21 mouse cellular contexts compared by ENCODE assay signal in genomic region chr19:32234717-32235434, GRCm38 (mm10).
A peak's percentile ranks its signal among the peaks of the same experiment; 100 is the strongest.
DNase-seq lines count a peak whose midpoint lies in the region; ATAC-seq and TF ChIP-seq lines count a peak whose summit lies in the region.
"Had no signal": no experiment of that assay in that cellular context is flagged by ENCODE, and none has a peak within 500 bp of the region (broad histone marks: within the 10 kb centered on the region; RNA-seq: fewer than 3 reads in every experiment).

No protein-coding gene starts in this region.

- H3K9me3 ChIP-seq in embryonic facial prominence, embryonic 11.5 days (replicated peaks; ENCODE audit: control insufficient read depth, low read length), result no peaks in the 10 kb centered on the region
- no peaks in the 10 kb centered on the region for H3K9me3 ChIP-seq in limb, embryonic 12.5 days
- H3K9me3 ChIP-seq: hindbrain, embryonic 10.5 days; midbrain, embryonic 12.5 days had no signal

- 21% methylated on average over 6 of the region's 6 CpGs for WGBS in spleen, adult 2 months
- WGBS in embryonic facial prominence, embryonic 11.5 days, result 55% methylated on average over 6 of the region's 6 CpGs
- WGBS in limb, embryonic 12.5 days, result 29% methylated on average over 6 of the region's 6 CpGs

- H3K36me3 ChIP-seq in spleen, adult 2 months (ENCODE audit: control insufficient read depth, insufficient read depth, low read length), result no peaks in the 10 kb centered on the region
- no peaks in the 10 kb centered on the region for H3K36me3 ChIP-seq in embryonic facial prominence, embryonic 11.5 days (replicated peaks; ENCODE audit: control insufficient read depth, insufficient read depth, low read depth, low read length)
- no peaks in the 10 kb centered on the region for H3K36me3 ChIP-seq in limb, embryonic 12.5 days
- H3K36me3 ChIP-seq: hindbrain, embryonic 10.5 days; midbrain, embryonic 12.5 days had no signal

- no peak overlapping the region for H3K9ac ChIP-seq in embryonic facial prominence, embryonic 11.5 days (replicated peaks; ENCODE audit: low read length)
- no peak overlapping the region for H3K9ac ChIP-seq in limb, embryonic 12.5 days (replicated peaks)
- H3K9ac ChIP-seq: forebrain, postnatal 0 days; midbrain, embryonic 12.5 days had no signal

- peaks cover 49% of the 10 kb centered on the region for H3K4me1 ChIP-seq in spleen, adult 2 months (ENCODE audit: control insufficient read depth, insufficient read depth, insufficient read length)
- no peaks in the 10 kb centered on the region; the same call in 1 of the 2 replicates for H3K4me1 ChIP-seq in embryonic facial prominence, embryonic 11.5 days (ENCODE audit: control insufficient read depth, insufficient read depth, low read length)
- H3K4me1 ChIP-seq in limb, embryonic 12.5 days (replicated peaks), result peaks cover 41% of the 10 kb centered on the region
- H3K4me1 ChIP-seq: hindbrain, embryonic 10.5 days; midbrain, embryonic 12.5 days had no signal

- H3K27ac ChIP-seq in spleen, adult 2 months (ENCODE audit: insufficient read depth, low read length), result peak overlapping the region; percentile 69
- no peak overlapping the region for H3K27ac ChIP-seq in embryonic facial prominence, embryonic 11.5 days (replicated peaks; ENCODE audit: low read depth, low read length)
- 0 out of 2 replicates have a peak overlapping the region, but pooled peaks have one; percentile 42 for H3K27ac ChIP-seq in limb, embryonic 12.5 days
- H3K27ac ChIP-seq: gastrocnemius, adult 2 months; hindbrain, embryonic 10.5 days; kidney, postnatal 0 days; midbrain, embryonic 12.5 days had no signal

- no peak for TF ChIP-seq POLR2A in spleen, adult 2 months (IDR thresholded peaks at IDR 0.05; ENCODE audit: low read depth, low read length)

- no peak for ATAC-seq in embryonic facial prominence, embryonic 11.5 days (replicated peaks; ENCODE audit: insufficient number of reproducible peaks, low FRiP score, low TSS enrichment, low read depth)
- no peak for ATAC-seq in limb, embryonic 12.5 days (ENCODE audit: insufficient number of reproducible peaks, insufficient read depth, low FRiP score, low TSS enrichment, low read depth)
- ATAC-seq: forebrain, postnatal 0 days had no signal

- H3K4me3 ChIP-seq in spleen, adult 2 months (ENCODE audit: extremely low read depth, insufficient read depth, insufficient read length), result no peak overlapping the region
- H3K4me3 ChIP-seq in embryonic facial prominence, embryonic 11.5 days (ENCODE audit: low read depth, low read length), result no peak overlapping the region
- no peak overlapping the region for H3K4me3 ChIP-seq in limb, embryonic 12.5 days (replicated peaks)
- H3K4me3 ChIP-seq: gastrocnemius, adult 2 months; hindbrain, embryonic 10.5 days; midbrain, embryonic 12.5 days had no signal

- H3K4me2 ChIP-seq in embryonic facial prominence, embryonic 11.5 days (ENCODE audit: low read depth, low read length), result no peak overlapping the region
- H3K4me2 ChIP-seq in limb, embryonic 12.5 days, result no peak overlapping the region
- H3K4me2 ChIP-seq: midbrain, embryonic 12.5 days had no signal

- no peak for TF ChIP-seq CTCF in spleen, adult 2 months (IDR thresholded peaks at IDR 0.05; ENCODE audit: extremely low read depth, insufficient read depth, insufficient read length, insufficient replicate concordance)

- DNase-seq in spleen, adult 2 months (ENCODE audit: low read depth in 1 of 2, low spot score in 2 of 2), result no peak
- DNase-seq in spleen, postnatal 36 days (ENCODE audit: low spot score in 2 of 2), result no peak
- DNase-seq in embryonic facial prominence, embryonic 11.5 days (ENCODE audit: low spot score), result peak; percentile 84
- peak; percentile 40 for DNase-seq in naive thymus-derived CD4-positive, alpha-beta T cell, adult 2 months (ENCODE audit: low read depth)
- no peak for DNase-seq in adipocyte (ENCODE audit: low spot score)
- no peak for DNase-seq in right cerebral cortex, postnatal 36 days (ENCODE audit: low spot score in 2 of 2)
- no peak for DNase-seq in layer of hippocampus, postnatal 10 days (ENCODE audit: low spot score in 2 of 2)
- DNase-seq: adrenal gland, postnatal 25 days; cerebellum, adult 8-10 months; forebrain, postnatal 0 days; gastrocnemius, adult 2 months; heart, adult 18-20 months; lung, adult 18-20 months; lung, postnatal 36 days; retina, postnatal 1 day; thymus, adult 18-20 months had no signal

- H3K27me3 ChIP-seq in spleen, adult 2 months (ENCODE audit: control insufficient read depth, insufficient read depth, low read length), result no peaks in the 10 kb centered on the region
- H3K27me3 ChIP-seq in embryonic facial prominence, embryonic 11.5 days (ENCODE audit: control insufficient read depth, insufficient read depth, low read length), result no peaks in the 10 kb centered on the region
- no peaks in the 10 kb centered on the region for H3K27me3 ChIP-seq in limb, embryonic 12.5 days
- H3K27me3 ChIP-seq: CH12.LX; midbrain, embryonic 12.5 days had no signal

Comparison
In these comparisons a context has a peak if more than half of its experiments do, and no peak if none do; other contexts are left out.
1. DNase-seq: peak in embryonic facial prominence, embryonic 11.5 days (single experiment) and naive thymus-derived CD4-positive, alpha-beta T cell, adult 2 months (single experiment); none in spleen, adult 2 months (0 of 2), spleen, postnatal 36 days (0 of 2), adipocyte (single experiment), right cerebral cortex, postnatal 36 days (0 of 2) and layer of hippocampus, postnatal 10 days (0 of 2).